Mouse (Mus musculus) retina, postnatal 7 days (tissue): Measurements from ENCODE around the gene Me3.

Source experiments
- DNase-seq: peaks from one replicate; pipeline ENCODE4 v3.0.0-alpha.2; 2012; ENCODE audit warnings: low read depth, low spot score

Gene Me3

DNA sequence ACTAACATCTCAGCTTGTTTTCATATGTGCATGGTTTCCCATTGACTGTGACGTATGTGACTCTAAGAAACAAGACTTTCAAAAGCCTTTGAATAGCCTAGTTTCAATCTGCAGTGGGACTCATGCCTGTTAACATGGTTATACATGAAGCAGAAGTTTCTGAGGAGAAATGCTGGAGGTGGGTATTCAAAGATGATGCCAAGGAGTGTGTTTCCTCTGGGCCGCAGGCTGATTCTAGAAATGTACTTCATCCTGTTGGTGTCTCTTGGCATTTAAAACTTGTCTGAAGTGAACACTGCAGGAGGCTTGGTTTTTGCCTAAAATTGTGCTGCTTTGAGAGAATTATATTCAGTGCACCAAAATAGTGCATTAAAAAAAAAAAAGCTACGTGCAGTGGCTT lies 34.2 kb downstream of the Me3 start:
- no peak for DNase-seq

DNA sequence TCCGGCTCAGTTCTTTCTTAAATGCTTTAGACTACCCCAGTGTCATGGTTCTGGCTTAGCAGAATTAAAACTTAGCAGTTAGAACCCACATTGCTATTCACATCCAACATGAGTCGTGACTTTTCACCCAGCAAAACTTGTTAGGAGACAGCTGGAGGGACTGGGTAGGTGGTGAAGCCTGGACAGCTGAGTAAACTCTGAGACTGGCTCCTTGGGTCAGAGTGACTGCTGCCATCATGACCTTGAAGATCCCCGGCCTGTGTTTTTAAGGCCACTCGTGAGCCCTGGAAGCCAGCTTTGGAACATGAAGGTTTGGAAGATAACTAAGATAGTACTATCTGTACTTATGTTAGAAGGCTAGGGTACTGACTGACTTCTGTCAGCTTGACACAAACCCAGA lies 35.4 kb downstream of the Me3 start:
- DNase-seq, result no peak

DNA sequence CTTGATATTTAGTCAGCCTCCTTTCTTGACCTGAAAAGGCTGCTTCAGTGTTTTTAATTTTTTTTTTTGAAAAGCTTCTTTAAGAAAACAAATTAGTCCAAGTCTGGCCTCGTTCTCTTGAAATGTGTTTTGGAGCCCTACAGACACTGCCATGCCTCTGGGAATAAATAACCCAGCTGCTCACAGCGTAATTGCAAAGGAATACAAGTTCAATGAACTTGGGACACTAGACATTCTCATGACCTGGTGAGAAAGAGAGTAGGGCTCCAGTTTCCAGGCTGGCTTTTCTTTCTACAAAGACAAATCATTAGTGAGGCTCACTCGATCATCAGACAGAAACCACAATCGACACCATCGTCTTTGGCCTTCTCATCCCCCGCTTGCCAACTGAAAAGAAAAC lies 37.3 kb downstream of the Me3 start:
- DNase-seq, result no peak

DNA sequence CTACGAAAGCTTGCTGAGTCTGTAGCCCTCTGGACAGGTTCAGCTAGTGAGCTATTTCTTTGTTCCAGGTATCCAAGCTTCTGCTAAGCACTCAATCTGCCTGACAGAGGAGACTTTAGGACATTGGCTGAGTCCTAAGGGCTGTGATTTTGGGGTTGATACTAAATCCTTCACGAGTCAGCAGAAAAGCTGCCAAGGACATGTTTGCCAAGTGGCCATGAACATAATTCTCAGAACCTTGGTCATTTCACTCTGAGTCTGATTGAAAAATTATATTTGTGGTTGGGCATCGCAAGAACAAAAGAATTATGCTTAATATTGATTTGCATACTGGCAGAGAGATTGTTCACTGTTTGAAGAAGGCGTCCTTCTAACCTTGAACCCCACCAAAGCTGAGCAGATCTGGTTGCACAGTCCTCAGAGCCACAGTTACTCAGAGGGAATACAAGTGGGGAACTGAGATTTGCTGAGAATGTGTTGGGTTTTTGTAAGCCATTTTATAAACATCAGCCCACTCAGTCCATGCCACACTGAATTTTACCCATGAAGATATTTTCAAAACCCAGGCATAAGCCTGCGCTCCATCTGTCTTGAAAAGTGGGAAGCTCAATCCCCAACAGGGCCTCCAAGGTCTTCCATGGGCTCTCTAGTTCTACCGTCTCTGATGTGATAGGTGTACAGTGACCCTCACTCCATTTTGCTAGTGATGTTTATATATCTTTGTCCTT lies 39.1 kb downstream of the Me3 start:
- DNase-seq, result no peak

DNA sequence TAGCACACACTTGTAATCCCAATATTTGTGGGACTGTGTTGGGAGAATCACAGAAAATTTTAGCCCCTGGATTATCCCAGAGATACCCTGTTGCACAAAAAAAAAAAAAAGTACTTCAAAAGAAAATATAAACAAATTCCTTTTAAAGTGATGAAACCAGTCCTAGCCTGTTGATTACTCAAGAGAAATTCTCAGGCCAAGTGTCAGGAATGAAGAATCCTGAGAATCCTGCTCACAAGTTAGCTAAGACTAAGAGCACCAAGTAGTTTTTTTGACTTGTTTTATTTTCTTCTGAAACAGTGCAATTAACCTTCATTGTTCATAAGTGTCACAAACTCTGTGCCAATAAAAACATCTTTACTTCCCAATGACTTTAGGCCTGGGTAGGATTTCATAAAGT lies 44.0 kb downstream of the Me3 start:
- no peak for DNase-seq

DNA sequence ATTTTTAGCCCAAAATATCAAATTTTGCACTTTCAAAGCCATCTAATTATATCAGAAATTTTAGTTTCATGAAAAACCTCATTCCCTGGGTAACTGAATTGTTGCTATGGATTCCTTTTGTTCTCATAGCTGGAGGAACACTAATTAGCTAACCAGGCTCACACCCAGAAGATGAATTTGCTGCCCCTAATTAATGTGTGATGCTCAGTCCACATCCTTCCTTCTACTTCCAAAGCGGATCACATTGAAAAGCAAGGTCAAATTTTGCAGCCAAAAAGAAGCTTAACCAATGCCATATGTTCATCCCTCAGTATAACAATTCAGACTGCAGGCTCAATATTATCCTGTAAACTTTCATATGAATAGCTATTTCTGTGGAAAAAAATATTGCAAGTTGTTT lies 45.7 kb downstream of the Me3 start:
- DNase-seq, result no peak

DNA sequence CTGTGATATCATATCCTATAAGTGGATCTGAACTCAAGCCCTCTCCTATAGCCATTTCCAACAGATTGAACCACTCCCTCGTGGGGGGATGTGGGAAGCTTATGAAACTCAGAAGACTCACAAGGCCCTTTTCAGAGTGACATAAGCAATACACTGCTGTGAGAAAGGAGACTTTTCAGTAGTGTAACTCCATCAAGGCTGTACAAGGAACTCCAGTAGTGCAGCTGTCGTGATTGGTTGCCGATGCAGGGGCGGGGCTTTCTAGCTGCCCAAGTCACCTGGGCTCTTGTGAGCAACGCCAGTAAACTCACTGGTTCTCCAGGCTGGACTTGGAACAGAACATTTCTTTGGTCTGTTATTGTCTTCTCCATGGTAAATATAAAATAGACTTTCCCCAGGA lies 46.5 kb downstream of the Me3 start:
- no peak for DNase-seq

DNA sequence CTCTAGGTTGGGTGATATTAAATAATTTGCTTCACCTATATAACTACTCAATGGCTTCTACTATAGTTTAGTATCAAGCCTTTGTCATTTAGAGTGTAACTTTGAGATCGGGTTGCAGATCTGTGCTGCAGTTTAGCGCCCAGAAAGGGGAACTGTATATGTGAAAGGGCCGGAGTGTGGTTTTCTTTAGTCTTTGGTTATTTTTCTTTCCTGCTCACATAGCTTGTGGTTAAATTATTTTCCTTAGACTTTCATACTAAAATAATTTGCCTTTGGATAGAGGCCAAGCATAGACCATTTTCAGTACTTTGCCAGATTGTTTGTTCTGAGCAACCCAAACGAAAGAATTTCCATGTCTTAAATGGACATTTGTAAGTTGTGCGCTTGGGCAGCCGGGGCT lies 46.9 kb downstream of the Me3 start:
- no peak for DNase-seq

DNA sequence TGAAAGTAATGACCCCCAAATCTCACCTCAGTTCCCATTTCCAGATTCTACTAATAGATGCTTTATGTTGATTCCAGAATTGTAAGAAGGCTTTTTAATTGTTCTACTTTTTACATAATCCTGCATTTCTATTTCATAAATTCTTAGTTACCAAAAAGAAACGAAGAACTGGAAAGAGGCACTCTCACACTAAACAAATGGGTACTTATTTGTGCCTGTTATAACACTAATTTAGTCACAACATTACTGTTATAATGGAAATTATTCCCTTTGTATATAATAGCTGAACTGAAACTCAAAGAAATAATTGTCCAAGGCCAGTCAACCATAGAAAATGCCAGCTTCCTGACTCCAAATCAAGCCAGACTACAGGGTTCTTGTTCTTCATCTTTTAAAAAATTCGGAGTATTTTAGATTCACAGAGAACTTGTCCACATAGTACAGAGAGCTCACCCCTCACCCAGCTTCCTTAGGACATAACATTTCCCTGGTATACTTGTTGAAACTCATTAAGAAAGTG lies 47.5 kb downstream of the Me3 start:
- no peak for DNase-seq

DNA sequence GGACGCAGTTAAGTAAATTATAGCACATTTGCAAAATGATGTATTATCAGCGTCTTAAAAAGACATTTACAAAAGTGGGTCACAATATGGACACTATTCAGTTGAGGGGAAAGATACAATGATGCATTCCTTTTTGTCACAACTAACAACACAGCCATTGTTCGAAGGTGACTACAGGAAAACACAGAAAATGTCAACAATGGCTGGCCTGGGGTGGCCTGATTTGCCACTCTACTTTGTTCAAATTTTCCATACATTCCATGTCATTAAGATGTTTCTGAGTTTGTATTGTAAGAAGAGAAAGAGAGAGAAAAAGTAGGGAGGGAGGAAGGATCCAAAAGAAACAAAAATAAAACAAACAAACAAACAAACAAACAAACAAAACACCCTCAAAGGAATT lies 48.7 kb downstream of the Me3 start:
- no peak for DNase-seq

DNA sequence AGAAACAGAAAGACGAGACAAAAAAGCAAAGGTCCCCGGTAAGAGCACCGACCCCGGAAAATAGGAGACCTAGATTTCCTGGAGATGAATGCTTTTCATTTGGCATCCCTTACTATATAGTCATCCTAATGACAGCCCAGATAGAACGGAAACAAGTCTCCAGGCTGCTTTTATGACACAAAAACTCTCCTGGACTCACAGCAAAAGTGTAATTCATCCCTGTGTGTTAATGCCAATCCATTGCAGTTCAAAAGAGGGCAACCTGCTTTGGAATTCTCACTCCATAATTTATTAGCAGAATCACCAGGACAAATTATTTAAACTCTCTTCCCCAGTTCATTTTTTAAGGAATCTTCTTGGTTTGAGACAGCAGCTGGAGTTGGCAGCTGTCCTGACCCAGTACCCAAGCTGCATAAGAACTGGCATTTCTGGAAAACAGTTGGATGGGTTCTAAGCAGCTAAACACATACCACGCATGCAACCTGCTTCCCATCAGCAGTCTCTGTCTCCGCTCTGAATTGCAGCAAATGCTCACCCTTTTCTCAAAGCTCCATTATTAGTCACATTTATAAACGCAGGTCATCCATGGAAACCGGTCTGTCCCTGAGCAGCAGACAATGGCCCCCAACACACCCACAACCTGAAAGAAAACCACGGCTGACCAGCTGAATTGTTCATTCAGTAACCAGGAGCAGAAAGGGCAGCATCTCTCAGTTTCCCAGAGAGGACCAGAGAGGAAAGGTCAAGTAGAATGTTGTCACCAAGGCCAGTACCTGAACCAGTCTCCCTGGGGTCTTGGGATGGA lies 49.7 kb downstream of the Me3 start:
- DNase-seq, result no peak

DNA sequence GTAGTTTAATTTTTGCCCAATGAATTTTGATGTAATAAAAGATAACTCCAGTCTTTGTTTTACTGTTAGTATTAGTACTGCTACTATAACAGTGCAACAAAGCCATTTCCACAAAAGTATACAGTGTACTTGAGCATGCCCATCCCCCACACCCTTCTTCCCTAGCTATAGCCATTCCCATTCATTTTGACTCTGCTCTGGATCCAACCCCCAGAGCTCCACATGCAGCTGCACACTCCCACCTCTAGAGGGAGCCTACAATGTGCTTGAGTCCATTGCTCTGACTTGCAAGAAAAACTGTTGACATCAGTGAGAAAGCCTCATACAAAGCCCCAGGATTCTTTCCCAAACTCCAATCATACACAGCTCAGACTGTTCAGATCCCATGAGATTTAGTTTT lies 66.0 kb downstream of the Me3 start:
- DNase-seq, result no peak

DNA sequence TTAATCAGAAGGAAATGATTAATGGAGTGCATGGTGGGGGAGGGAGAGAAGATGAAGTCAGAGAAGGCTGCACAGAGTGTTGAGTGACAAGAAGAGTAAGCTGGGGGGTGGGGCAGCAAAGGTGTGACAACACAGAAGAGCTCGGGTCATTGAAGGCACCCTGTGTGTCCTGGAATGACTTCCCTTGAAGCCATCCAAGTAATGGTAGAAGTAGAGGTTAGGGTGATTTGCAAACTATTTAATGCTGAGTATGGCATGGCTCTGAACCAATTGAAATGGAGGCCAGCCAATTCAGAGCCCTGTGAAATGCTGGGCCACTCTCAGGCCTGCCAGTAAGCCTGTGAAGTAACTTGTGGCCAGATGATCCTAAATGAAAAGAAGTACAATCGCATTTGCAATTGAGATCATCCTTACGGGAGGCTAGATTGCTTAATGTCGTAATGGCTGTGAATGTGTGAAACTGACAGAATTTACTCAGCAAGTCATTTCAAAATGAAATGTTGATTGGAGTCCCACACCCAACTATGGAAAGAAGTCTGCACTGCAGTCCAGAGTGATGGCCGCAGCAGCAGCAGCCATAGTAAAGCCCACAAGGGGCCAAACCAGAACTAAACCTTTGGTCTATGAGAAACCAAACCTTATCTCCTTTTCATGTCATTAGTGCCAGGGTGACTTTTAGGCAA lies 67.6 kb downstream of the Me3 start:
- DNase-seq, result no peak

DNA sequence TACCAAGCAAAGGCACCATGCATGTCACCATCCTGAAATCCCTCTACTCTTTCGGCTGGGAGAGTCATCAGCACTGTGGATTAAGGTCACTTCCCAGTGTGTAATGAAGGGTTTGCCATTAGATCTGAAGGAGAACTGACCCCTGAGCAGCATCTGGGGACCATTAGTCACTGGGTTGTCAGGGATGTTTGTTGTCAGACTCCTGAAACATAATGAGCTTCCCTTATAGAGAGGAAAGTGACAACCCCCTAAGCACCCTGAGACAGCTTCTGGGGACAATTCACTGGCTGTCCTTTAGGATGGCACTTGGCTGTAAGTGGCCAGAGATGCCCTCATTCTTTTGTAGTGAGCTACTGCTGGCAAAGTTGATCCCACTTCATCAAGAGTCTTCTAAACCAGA lies 68.3 kb downstream of the Me3 start:
- DNase-seq, result no peak

DNA sequence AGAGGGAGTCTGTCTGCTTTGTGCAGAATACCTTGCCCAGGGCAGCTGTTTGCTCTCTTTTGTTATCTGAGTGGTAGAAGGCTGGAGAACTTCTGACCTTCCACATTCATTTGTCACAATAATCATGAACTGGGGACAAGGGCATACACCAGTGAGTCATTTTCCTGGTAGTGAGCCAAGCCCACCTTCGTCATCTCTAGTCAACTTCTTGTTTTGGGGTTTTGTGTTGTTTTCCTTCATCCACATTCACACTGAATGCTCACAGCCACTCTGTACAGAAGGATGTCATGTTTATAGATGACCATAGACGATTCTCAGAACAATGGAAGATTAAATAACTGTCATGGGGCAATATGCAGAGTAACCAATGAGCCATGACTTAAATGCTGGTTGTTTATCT lies 78.6 kb downstream of the Me3 start:
- DNase-seq, result no peak

DNA sequence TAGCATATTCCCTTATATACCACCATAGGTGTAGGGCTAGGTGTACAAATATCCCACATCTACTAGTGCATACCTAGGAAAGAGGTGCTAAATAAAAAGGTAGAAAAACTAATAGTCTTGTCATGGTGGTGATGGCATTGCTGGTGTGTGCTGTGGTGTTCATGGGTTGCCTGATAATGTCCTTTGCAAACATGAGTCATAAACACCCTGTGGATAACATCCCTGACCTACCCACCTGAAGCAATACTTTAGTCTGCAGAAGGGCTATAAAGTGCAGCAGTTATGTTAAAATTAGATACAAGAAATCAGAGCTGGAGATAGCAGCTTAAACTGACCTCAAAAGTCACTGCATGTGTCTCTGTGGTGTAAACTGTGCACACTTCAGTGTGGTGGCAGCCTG lies 80.9 kb downstream of the Me3 start:
- no peak for DNase-seq

DNA sequence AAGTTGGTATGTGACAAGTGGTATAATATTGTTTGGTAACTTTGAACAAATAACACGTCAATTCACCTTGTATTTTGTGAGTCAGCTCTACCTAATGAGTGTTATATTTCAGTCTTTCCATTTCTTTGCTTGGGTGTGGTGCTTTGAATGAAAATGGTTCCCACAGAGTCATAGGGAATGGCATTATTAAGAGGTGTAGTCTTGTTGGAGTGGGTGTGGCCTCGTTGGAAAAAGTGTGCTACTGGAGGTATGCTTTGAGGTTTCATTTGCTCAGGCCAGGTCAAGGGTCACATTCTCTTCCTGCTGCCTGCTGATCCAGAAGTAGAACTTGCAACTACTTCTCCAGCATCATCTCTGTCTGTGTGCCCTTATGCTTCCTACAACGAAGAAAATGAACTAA lies 84.0 kb downstream of the Me3 start:
- no peak for DNase-seq

DNA sequence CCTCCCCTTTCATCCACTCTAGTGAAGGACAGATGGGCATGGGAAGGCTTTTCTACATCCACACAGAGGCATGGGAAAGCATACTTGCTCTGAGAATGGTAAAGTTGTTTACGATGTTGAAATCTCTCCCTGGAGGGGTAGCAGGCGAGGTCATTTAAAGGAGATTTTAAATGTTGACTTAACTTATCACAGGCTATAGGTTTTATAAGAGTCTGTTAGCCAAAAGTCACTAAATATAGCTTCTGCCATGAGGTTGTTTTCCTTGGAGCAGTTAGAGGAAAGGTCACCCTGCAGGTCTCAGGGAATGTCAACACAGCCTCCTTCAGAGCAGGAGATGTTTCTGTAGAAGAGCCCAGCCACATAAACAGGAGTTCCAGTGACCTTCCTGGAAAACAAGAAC lies 85.3 kb downstream of the Me3 start:
- DNase-seq, result no peak

DNA sequence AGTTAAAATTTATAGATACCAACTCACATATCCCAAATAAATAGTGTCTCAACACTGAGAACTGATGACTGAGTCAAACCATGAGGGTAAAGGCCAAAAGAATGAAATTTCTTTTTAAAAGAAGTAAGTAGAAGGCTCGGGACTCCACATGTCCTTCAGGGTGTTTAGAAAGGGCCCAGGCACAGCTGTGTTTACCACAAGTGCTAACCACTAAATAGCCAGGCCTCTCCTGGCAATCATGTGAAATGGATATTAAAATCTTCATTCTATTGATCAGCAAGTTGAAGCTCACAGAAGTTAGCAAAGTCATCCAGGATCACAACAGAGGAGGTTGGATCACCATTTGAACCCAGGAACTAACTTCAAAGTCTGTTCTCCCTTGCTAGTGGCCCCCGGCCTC lies 86.1 kb downstream of the Me3 start:
- no peak for DNase-seq

DNA sequence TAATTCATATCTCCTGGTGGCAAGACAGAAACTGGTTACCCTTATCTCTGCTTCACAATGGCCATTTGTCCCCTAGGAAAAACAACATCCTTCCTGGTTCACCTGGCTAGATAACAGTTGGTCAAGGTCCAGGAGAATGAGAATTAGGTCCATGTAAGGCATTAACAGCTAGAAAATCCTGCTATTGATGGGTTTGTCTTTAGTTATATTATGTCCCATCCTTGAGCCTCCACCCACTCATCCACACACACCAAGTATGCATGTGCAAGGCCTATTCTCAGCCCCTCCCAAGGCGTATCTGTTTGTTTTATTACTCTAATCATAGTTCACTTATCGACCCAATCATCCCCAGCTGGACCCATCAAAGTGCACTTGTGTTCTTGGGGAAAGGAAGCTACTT lies 88.1 kb downstream of the Me3 start:
- no peak for DNase-seq

DNA sequence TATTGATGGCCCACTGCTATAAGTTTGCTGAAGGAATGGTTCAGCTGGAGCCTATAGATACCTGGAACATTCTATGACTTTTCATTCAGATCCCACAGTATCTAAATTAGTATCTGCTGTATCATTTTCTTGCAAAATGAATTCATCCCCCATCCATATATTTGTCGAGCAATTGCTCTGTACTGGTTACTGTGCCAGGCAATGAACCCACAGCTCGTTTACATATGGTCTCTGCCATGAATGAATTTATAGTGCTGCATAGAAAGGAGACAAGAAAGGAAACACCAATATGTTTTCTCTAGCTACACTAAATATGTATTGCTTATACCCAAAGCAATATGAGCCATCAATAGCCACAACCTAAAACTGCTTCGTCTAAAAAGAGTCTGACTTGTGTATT lies 94.5 kb downstream of the Me3 start:
- no peak for DNase-seq

DNA sequence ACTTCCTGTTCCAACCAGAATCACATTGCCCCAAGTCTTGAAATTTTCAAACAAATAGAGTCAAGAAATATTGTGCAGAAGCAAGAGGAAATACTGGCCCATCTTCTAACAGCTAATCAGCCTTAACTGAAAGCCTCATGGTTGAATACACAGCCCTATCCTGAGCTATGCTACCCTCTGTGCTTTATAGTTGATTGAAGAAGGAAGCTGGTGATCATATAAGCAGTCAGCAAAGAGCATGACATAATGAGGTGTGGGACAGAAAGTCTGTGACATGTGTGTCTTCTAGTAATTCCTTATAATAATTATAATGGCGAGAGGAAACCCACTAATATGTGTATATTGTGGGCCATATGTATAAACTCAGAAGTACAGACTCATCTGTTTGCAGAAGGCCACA lies 95.4 kb downstream of the Me3 start:
- DNase-seq, result no peak

DNA sequence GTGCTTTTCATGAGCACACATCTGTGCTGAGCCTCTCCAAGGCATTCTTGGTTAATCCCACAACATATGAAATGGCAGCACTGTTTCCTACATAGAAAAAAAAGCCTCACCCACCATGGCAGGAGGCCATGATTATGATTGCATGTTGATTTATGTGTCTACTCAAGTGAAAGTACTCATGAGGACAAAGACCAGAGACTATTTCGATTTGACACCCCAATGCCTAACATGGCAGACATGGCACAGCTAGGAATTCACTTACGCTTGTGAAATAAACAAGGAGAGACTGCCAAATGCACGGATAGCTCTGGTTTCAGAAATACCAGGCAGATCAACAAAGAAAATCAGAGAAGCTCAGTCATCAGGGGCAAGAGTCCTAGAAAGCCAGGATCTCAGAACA lies 96.2 kb downstream of the Me3 start:
- DNase-seq, result no peak
